Mouse (Mus musculus) liver, postnatal 0 days (tissue): Measurements from ENCODE around the gene Tspan10. TPM values are rescaled to one million over a fixed set of nuclear protein-coding genes. Genes with fewer than 3 reads are reported as not detected.

Experiments
- ATAC-seq: fragments of 200-750 bp; cut with Nextera tagmentation; 2 replicates; pipeline ENCODE4 v1.8.0; 2017; ENCODE audit warnings: mild to moderate bottlenecking, moderate library complexity
- DNase-seq: peaks from one replicate; pipeline ENCODE4 v3.0.0-alpha.2; 2016
- H3K27ac ChIP-seq: fragments of 300-500 bp; sonication (generic); 2 replicates; pipeline ENCODE4 v1.5.1; 2014; ENCODE audit warnings: antibody characterized with exemption, moderate library complexity, mild to moderate bottlenecking, low read depth
- H3K27me3 ChIP-seq: fragments of 300-500 bp; sonication (generic); 2 replicates; pipeline ENCODE4 v1.6.1; 2014; ENCODE audit warnings: low read length, control low read depth, mixed read lengths; ENCODE audit not compliant: insufficient read depth
- H3K36me3 ChIP-seq: fragments of 300-500 bp; sonication (generic); replicated peaks from 2 replicates; pipeline ENCODE4 v1.6.1; 2014; ENCODE audit warnings: mild to moderate bottlenecking, control low read depth, low read length, moderate library complexity, mixed read lengths; ENCODE audit not compliant: insufficient read depth
- H3K4me1 ChIP-seq: fragments of 300-500 bp; sonication (generic); 2 replicates; pipeline ENCODE4 v1.6.1; 2014; ENCODE audit warnings: antibody characterized with exemption, mild to moderate bottlenecking, control low read depth; ENCODE audit not compliant: insufficient read depth
- H3K4me2 ChIP-seq: fragments of 300-500 bp; sonication (generic); 2 replicates; pipeline ENCODE4 v1.6.1; 2014; ENCODE audit warnings: low read depth, mild to moderate bottlenecking, low read length, moderate library complexity, mixed read lengths
- H3K4me3 ChIP-seq: fragments of 300-500 bp; sonication (generic); 2 replicates; pipeline ENCODE4 v1.5.1; 2014; ENCODE audit warnings: low read depth, low read length
- H3K9ac ChIP-seq: fragments of 300-500 bp; sonication (generic); replicated peaks from 2 replicates; pipeline ENCODE4 v1.6.1; 2014; ENCODE audit warnings: mild to moderate bottlenecking, moderate library complexity
- H3K9me3 ChIP-seq: fragments of 300-500 bp; sonication (generic); 2 replicates; pipeline ENCODE4 v1.6.1; 2016; ENCODE audit warnings: mild to moderate bottlenecking, control low read depth, low read length, mixed read lengths
- CTCF ChIP-seq: sonication (generic); IDR thresholded peaks from 2 replicates; pipeline ENCODE4 v1.5.1; 2016; ENCODE audit warnings: antibody characterized with exemption, low read depth
- EP300 ChIP-seq: IDR thresholded peaks from 2 replicates; pipeline ENCODE4 v1.6.1; 2016; ENCODE audit warnings: antibody characterized with exemption, low read depth, mild to moderate bottlenecking
- WGBS: fragments of 180-500 bp; shearing (Covaris S2); extraction: QIAGEN DNeasy Blood & Tissue Kit; methylation state at CpG from one replicate; pipeline ENCODE4 v1.1.7; 2014; ENCODE audit not compliant: insufficient replicate concordance; 5-methylcytosine and 5-hydroxymethylcytosine counted together
- polyA plus RNA-seq: library from polyadenylated mRNA; unstranded; fragments of >200 nt; fragmentation: Nextera tagmentation; extraction: Ambion mirVana; gene quantifications from 2 replicates; pipeline ENCODE4 v1.2.1, GENCODE M21; 2015

Tspan10 gene
- polyA plus RNA-seq, 1 experiment from 2014 or later: not detected

DNA sequence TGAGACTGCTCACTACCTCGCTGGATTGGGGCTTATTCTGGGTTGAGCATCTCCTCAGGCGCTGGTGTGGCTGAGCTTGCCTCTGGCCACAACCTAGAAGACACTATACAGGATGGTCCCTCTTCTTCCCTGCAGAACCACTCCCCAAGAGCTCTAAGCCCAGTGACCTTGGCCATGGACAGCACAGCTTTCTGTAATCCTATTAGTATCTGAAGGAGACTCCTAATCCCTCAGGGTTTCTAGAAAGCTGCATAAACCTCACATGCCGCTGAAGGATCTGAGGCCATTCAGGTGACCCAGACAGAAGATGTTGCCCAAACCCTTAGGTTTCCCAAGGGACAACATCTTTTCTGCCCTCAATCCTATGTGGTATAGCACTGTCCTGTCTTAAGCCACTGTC, 9.8 kb downstream of the Tspan10 start:
- H3K9me3 ChIP-seq: no peaks in the 10 kb centered on the region
- DNase-seq: no peak
- H3K4me1 ChIP-seq: peaks cover 20% of the 10 kb centered on the region
- TF ChIP-seq CTCF (no peak), EP300 (no peak)
- H3K9ac ChIP-seq: no peak overlapping the region
- H3K4me3 ChIP-seq: no peak overlapping the region
- H3K27ac ChIP-seq: no peak overlapping the region
- no peaks in the 10 kb centered on the region for H3K27me3 ChIP-seq
- no peak overlapping the region for H3K4me2 ChIP-seq
- 80% methylated on average over 3 of the region's 3 CpGs for WGBS
- 0 out of 2 replicates have a peak, but pooled peaks cover 3% of the 10 kb centered on the region for H3K36me3 ChIP-seq
- ATAC-seq: no peak

- Histone ChIP-seq H3K9ac (no peak within 1 kb of the TSS), H3K4me3 (no peak within 1 kb of the TSS), H3K27me3 (no peaks in the 10 kb centered on the region), H3K4me2 (no peak within 1 kb of the TSS), H3K36me3 (0 out of 2 replicates have a peak, but pooled peaks cover 3% of the 10 kb centered on the region), H3K9me3 (no peaks in the 10 kb centered on the region), H3K4me1 (peaks cover 25% of the 10 kb centered on the region), H3K27ac (no peak within 1 kb of the TSS)
- TF ChIP-seq CTCF (no peak), EP300 (no peak)
- 63% methylated on average over 4 of the region's 4 CpGs for WGBS
- no peak for ATAC-seq
- no peak for DNase-seq
Measured at GRCm38 (mm10) chr11:120453306-120453705, 10.9 kb downstream of the Tspan10 start, which contains the start of gene Pde6g. TSS of gene Pde6g (minus strand) at chr11:120453500.

DNA sequence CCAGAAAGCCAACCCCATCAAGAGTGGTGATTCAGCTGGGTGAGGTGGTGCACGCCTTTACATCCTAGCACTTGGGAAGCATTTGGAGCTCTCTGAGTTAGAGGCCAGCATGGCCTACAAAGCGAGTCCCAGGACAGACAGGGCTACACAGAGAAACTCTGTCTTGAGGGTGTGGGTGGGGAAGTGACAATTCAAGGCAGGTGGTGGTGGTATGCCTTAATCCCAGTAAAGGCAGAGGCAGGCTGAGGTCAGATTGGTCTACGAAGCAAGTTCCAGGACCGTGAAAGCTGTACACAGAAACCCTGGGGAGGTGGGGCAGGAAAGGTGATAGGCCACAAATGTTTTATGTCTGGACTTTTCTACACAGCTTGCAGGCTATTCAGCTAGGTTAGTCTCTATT, 12.5 kb downstream of the Tspan10 start:
- Histone ChIP-seq H3K9ac (no peak overlapping the region; the same call in 1 of the 2 replicates), H3K4me3 (no peak overlapping the region), H3K4me1 (peaks cover 30% of the 10 kb centered on the region), H3K9me3 (no peaks in the 10 kb centered on the region), H3K36me3 (peaks cover 6% of the 10 kb centered on the region), H3K4me2 (no peak overlapping the region), H3K27me3 (no peaks in the 10 kb centered on the region), H3K27ac (peak overlapping the region; percentile 44; the same call in 1 of the 2 replicates)
- ATAC-seq (no peak), DNase-seq (no peak)
- WGBS: 93% methylated on average over 4 of the region's 4 CpGs
- no peak for TF ChIP-seq CTCF
- TF ChIP-seq EP300: no peak

- no peak overlapping the region for H3K4me3 ChIP-seq
- no peak for ATAC-seq
- H3K27ac ChIP-seq: peak overlapping the region; percentile 44; the same call in 1 of the 2 replicates
- no peak overlapping the region for H3K4me2 ChIP-seq
- no peak overlapping the region; the same call in 1 of the 2 replicates for H3K9ac ChIP-seq
- WGBS: 82% methylated on average over 7 of the region's 7 CpGs
- H3K27me3 ChIP-seq: no peaks in the 10 kb centered on the region
- H3K36me3 ChIP-seq: peaks cover 7% of the 10 kb centered on the region
- H3K4me1 ChIP-seq: peaks cover 30% of the 10 kb centered on the region
- no peak for DNase-seq
- TF ChIP-seq EP300 (peak; percentile 30; the same call in 1 of the 2 replicates), CTCF (no peak)
- no peaks in the 10 kb centered on the region for H3K9me3 ChIP-seq
Measured at GRCm38 (mm10) chr11:120455413-120455812, 13.0 kb downstream of the Tspan10 start.

GRCm38 (mm10) chr11:120457370-120457769, 14.9 kb downstream of the Tspan10 start:
- peak overlapping the region; percentile 96 for H3K4me2 ChIP-seq
- H3K27me3 ChIP-seq: no peaks in the 10 kb centered on the region
- ATAC-seq: peak; percentile 35
- peaks cover 18% of the 10 kb centered on the region for H3K36me3 ChIP-seq
- peak overlapping the region; percentile 72 for H3K4me3 ChIP-seq
- DNase-seq: no peak
- H3K9ac ChIP-seq: peak overlapping the region; percentile 77
- TF ChIP-seq CTCF: no peak
- no peak for TF ChIP-seq EP300
- H3K9me3 ChIP-seq: no peaks in the 10 kb centered on the region
- peak overlapping the region; percentile 75 for H3K27ac ChIP-seq
- 6% methylated on average over 14 of the region's 14 CpGs for WGBS
- H3K4me1 ChIP-seq: peaks cover 30% of the 10 kb centered on the region

GRCm38 (mm10) chr11:120457772-120458751, 15.6 kb downstream of the Tspan10 start, which contains the start of the genes Oxld1 and Ccdc137:
TSS of gene Oxld1 (minus strand) at chr11:120458068.
TSS of gene Ccdc137 (plus strand) at chr11:120458115.
- Histone ChIP-seq H3K4me3 (peak within 1 kb of the TSS; percentile 72), H3K36me3 (peaks cover 18% of the 10 kb centered on the region), H3K9ac (peak within 1 kb of the TSS; percentile 77), H3K27me3 (no peaks in the 10 kb centered on the region), H3K27ac (peak within 1 kb of the TSS; percentile 75), H3K9me3 (no peaks in the 10 kb centered on the region), H3K4me1 (peaks cover 30% of the 10 kb centered on the region), H3K4me2 (peak within 1 kb of the TSS; percentile 96)
- DNase-seq (peak; percentile 87), ATAC-seq (peak; percentile 87)
- no peak for TF ChIP-seq CTCF
- TF ChIP-seq EP300: no peak
- 3% methylated on average over 62 of the region's 62 CpGs for WGBS
